Mouse (Mus musculus) small intestine, adult 2 months (tissue): Measurements from ENCODE around the gene Ryk.

Source experiments
- CTCF ChIP-seq: fragments of 200-500 bp; IDR thresholded peaks from 2 replicates; pipeline ENCODE4 v1.5.1; 2012; ENCODE audit warnings: low read depth, mild to moderate bottlenecking, control low read depth, inconsistent platforms, low read length, moderate library complexity, mixed read lengths; ENCODE audit not compliant: insufficient replicate concordance, insufficient read length; ENCODE audit errors: extremely low read depth
- POLR2A ChIP-seq: fragments of 200-500 bp; IDR thresholded peaks from 2 replicates; pipeline ENCODE4 v1.6.1; 2012; ENCODE audit warnings: low read depth, mild to moderate bottlenecking, control low read depth, inconsistent platforms, low read length, moderate library complexity

DNA sequence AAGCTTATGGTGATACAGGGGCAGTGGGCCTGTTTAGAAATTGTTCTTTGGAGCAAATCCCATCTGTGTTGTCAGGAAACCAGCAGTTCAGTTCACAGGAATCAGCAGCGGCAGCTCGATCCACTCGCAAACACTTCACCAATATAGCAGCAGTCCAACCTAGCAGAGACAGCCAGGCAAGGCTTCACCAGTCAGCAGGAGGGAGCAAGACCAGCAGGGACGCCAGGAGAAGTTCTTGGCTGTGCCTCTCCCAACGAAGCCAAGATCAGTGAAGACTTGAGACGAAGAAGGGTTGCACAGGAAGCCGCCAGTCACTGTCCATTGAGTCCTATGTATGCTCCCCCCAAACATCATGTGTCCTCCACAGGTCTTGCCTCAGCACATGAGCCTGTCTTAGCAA lies 81.4 kb downstream of the Ryk start:
- no peak for TF ChIP-seq CTCF
- no peak for TF ChIP-seq POLR2A
